20 mouse cellular contexts compared by ENCODE assay signal in the genomic region with DNA sequence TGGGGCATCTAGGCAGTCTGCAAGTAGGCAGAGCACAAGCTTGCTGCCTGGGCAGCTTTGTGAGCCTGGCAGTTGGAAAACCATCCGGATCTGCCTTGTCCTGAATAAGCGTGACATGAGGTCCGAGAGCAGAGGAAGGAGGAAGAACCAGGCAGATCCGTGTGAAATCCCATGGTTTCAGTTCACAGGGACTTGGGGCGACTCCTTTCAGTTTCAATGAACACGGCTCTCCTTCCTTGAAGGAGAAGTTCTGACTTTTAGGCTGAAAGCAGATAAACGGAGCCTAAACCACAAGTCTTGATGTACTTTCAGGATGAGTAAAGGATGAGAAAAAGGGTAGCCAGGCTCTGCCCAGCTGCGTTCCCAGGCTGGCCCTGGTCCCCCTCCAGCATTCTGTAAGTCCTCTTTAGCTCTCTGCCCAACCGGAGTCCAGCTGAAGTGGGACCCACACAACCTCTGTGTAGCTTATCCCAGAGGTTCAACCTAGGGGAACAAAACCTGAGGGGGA.
"Had no signal": no experiment of that assay in that cellular context is flagged by ENCODE, and none has a peak within 500 bp of the region (broad histone marks: within the 10 kb centered on the region; RNA-seq: fewer than 3 reads in every experiment).

No protein-coding gene starts in this region.

- H3K36me3 ChIP-seq: kidney, embryonic 15.5 days; limb, embryonic 12.5 days; limb, embryonic 15.5 days; liver, embryonic 12.5 days; liver, embryonic 15.5 days; midbrain, embryonic 12.5 days; midbrain, embryonic 15.5 days; neural tube, embryonic 13.5 days had no signal

- DNase-seq: kidney, adult 11 months; kidney, adult 8-10 months; kidney, postnatal 10 days; kidney, postnatal 36 days; layer of hippocampus, postnatal 36 days; lung, adult 2 months; retina, postnatal 1 day; right cerebral cortex, postnatal 25 days; thymus, postnatal 25 days had no signal

- H3K27ac ChIP-seq: kidney, embryonic 15.5 days; left cerebral cortex, adult 2 months; limb, embryonic 12.5 days; limb, embryonic 15.5 days; liver, embryonic 12.5 days; liver, embryonic 15.5 days; macrophage; midbrain, embryonic 12.5 days; midbrain, embryonic 15.5 days; neural tube, embryonic 13.5 days had no signal

- H3K4me1 ChIP-seq: liver, embryonic 15.5 days; midbrain, embryonic 12.5 days; midbrain, embryonic 15.5 days; neural tube, embryonic 13.5 days had no signal

- H3K9me3 ChIP-seq: kidney, embryonic 15.5 days; limb, embryonic 12.5 days; limb, embryonic 15.5 days; liver, embryonic 12.5 days; liver, embryonic 15.5 days; midbrain, embryonic 12.5 days; midbrain, embryonic 15.5 days; neural tube, embryonic 13.5 days had no signal

- H3K27me3 ChIP-seq: kidney, embryonic 15.5 days; liver, embryonic 12.5 days; liver, embryonic 15.5 days; midbrain, embryonic 12.5 days; midbrain, embryonic 15.5 days; neural tube, embryonic 13.5 days had no signal

- H3K4me3 ChIP-seq: kidney, embryonic 15.5 days; left cerebral cortex, adult 2 months; limb, embryonic 12.5 days; limb, embryonic 15.5 days; liver, embryonic 12.5 days; liver, embryonic 15.5 days; midbrain, embryonic 12.5 days; midbrain, embryonic 15.5 days; myocyte; neural tube, embryonic 13.5 days had no signal

- H3K9ac ChIP-seq: kidney, embryonic 15.5 days; limb, embryonic 12.5 days; limb, embryonic 15.5 days; liver, embryonic 12.5 days; liver, embryonic 15.5 days; midbrain, embryonic 12.5 days; midbrain, embryonic 15.5 days; neural tube, embryonic 13.5 days had no signal

- ATAC-seq: liver, embryonic 12.5 days; midbrain, embryonic 15.5 days had no signal

- H3K4me2 ChIP-seq: kidney, embryonic 15.5 days; limb, embryonic 12.5 days; limb, embryonic 15.5 days; liver, embryonic 12.5 days; liver, embryonic 15.5 days; midbrain, embryonic 12.5 days; midbrain, embryonic 15.5 days; neural tube, embryonic 13.5 days had no signal
